Mouse (Mus musculus) hindbrain, embryonic 11.5 days (tissue): ENCODE results near the gene Krtap10-10. TPM values are rescaled to one million over a fixed set of nuclear protein-coding genes. Genes with fewer than 3 reads are reported as not detected.
A peak's percentile ranks its signal among the peaks of the same experiment; 100 is the strongest.
"Not testable (repeated sequence)": the region's sequence is repeated elsewhere in the genome, so short reads cannot be mapped to it uniquely, and the experiment has no call there.

Source experiments
- ATAC-seq: fragments of 200-750 bp; cut with Nextera tagmentation; 2 replicates; pipeline ENCODE4 v1.8.0; 2017; ENCODE audit warnings: mild to moderate bottlenecking, moderate TSS enrichment, moderate library complexity; ENCODE audit not compliant: low FRiP score
- DNase-seq: peaks from one replicate; pipeline ENCODE4 v3.0.0-alpha.2; 2015; ENCODE audit warnings: low spot score
- H3K27ac ChIP-seq: fragments of 300-500 bp; sonication (generic); 2 replicates; pipeline ENCODE4 v1.5.1; 2014; ENCODE audit warnings: mild to moderate bottlenecking, low read depth, low read length
- H3K27me3 ChIP-seq: fragments of 300-500 bp; sonication (generic); 2 replicates; pipeline ENCODE4 v1.6.1; 2014; ENCODE audit warnings: mild to moderate bottlenecking, low read length, moderate library complexity, mixed read lengths; ENCODE audit not compliant: control insufficient read depth, insufficient read depth
- H3K36me3 ChIP-seq: fragments of 300-500 bp; sonication (generic); 2 replicates; pipeline ENCODE4 v1.6.1; 2014; ENCODE audit warnings: mild to moderate bottlenecking, low read length, moderate library complexity, mixed read lengths; ENCODE audit not compliant: control insufficient read depth, insufficient read depth
- H3K4me1 ChIP-seq: fragments of 300-500 bp; sonication (generic); replicated peaks from 2 replicates; pipeline ENCODE4 v1.6.1; 2014; ENCODE audit warnings: low read length, mixed read lengths; ENCODE audit not compliant: control insufficient read depth, insufficient read depth
- H3K4me2 ChIP-seq: fragments of 300-500 bp; sonication (generic); replicated peaks from 2 replicates; pipeline ENCODE4 v1.6.1; 2014; ENCODE audit warnings: mild to moderate bottlenecking, low read depth, low read length
- H3K4me3 ChIP-seq: fragments of 300-500 bp; sonication (generic); 2 replicates; pipeline ENCODE4 v1.5.1; 2014; ENCODE audit warnings: low read depth, low read length
- H3K9ac ChIP-seq: fragments of 300-500 bp; sonication (generic); 2 replicates; pipeline ENCODE4 v1.6.1; 2014; ENCODE audit warnings: low read depth, low read length
- H3K9me3 ChIP-seq: fragments of 300-500 bp; sonication (generic); 2 replicates; pipeline ENCODE4 v1.6.1; 2016; ENCODE audit warnings: low read length; ENCODE audit not compliant: control insufficient read depth
- WGBS: fragments of 180-500 bp; shearing (Covaris S2); extraction: QIAGEN DNeasy Blood & Tissue Kit; methylation state at CpG from one replicate; pipeline ENCODE4 v1.1.7; 2014; 5-methylcytosine and 5-hydroxymethylcytosine counted together
- polyA plus RNA-seq: library from polyadenylated mRNA; unstranded; fragments of >200 nt; fragmentation: Nextera tagmentation; extraction: Ambion mirVana; gene quantifications from 2 replicates; pipeline ENCODE4 v1.2.1, GENCODE M21; 2014

The Krtap10-10 gene
- polyA plus RNA-seq: not detected in 2 replicates

- DNase-seq (no peak), ATAC-seq (no peak)
- H3K9ac ChIP-seq: no peak within 1 kb of the TSS
- H3K9me3 ChIP-seq: no peaks in the 10 kb centered on the region
- H3K4me1 ChIP-seq: no peaks in the 10 kb centered on the region
- no peak within 1 kb of the TSS for H3K4me2 ChIP-seq
- no peak within 1 kb of the TSS for H3K4me3 ChIP-seq
- 69% methylated on average over 9 of the region's 9 CpGs for WGBS
- no peak within 1 kb of the TSS for H3K27ac ChIP-seq
- no peaks in the 10 kb centered on the region for H3K36me3 ChIP-seq
- no peaks in the 10 kb centered on the region for H3K27me3 ChIP-seq
Observed at GRCm38 (mm10) chr10:77835647-77836046, at the start of gene Krtap10-10. TSS of gene Krtap10-10 (plus strand) at chr10:77835947.

GRCm38 (mm10) chr10:77787876-77788275 lies 47.9 kb upstream of the Krtap10-10 start, which contains the start of gene Gm7137:
TSS of gene Gm7137 (minus strand) at chr10:77788200.
- not testable (repeated sequence) for H3K36me3 ChIP-seq, H3K27ac ChIP-seq, H3K9me3 ChIP-seq, H3K27me3 ChIP-seq, H3K4me1 ChIP-seq, ATAC-seq, DNase-seq, H3K4me3 ChIP-seq, H3K4me2 ChIP-seq, H3K9ac ChIP-seq
- no CpG with 5 or more reads among the region's 1 CpGs for WGBS

GRCm38 (mm10) chr10:77788621-77789020 lies 47.1 kb upstream of the Krtap10-10 start:
- no peak overlapping the region for H3K27ac ChIP-seq
- DNase-seq (no peak), ATAC-seq (no peak)
- no peaks in the 10 kb centered on the region for H3K4me1 ChIP-seq
- H3K36me3 ChIP-seq: no peaks in the 10 kb centered on the region
- no peaks in the 10 kb centered on the region for H3K27me3 ChIP-seq
- WGBS: 89% methylated on average over 2 of the region's 2 CpGs
- no peak overlapping the region for H3K9ac ChIP-seq
- H3K4me3 ChIP-seq: no peak overlapping the region
- H3K9me3 ChIP-seq: no peaks in the 10 kb centered on the region
- H3K4me2 ChIP-seq: no peak overlapping the region

- H3K27ac ChIP-seq: no peak within 1 kb of the TSS
- H3K4me1 ChIP-seq: no peaks in the 10 kb centered on the region
- ATAC-seq: no peak
- 59% methylated on average over 2 of the region's 2 CpGs for WGBS
- H3K9ac ChIP-seq: no peak within 1 kb of the TSS
- no peak within 1 kb of the TSS for H3K4me3 ChIP-seq
- DNase-seq: no peak
- H3K4me2 ChIP-seq: no peak within 1 kb of the TSS
- no peaks in the 10 kb centered on the region for H3K27me3 ChIP-seq
- no peaks in the 10 kb centered on the region for H3K9me3 ChIP-seq
- H3K36me3 ChIP-seq: no peaks in the 10 kb centered on the region
Observed at GRCm38 (mm10) chr10:77794976-77795375, 40.8 kb upstream of the Krtap10-10 start, which contains the start of gene Gm9639. TSS of gene Gm9639 (minus strand) at chr10:77795076.

- Histone ChIP-seq H3K36me3 (no peaks in the 10 kb centered on the region), H3K4me1 (no peaks in the 10 kb centered on the region), H3K4me3 (no peak overlapping the region), H3K9me3 (no peaks in the 10 kb centered on the region), H3K27me3 (no peaks in the 10 kb centered on the region), H3K27ac (0 out of 2 replicates have a peak overlapping the region, but pooled peaks have one; percentile 0), H3K4me2 (no peak overlapping the region), H3K9ac (no peak overlapping the region)
- no peak for DNase-seq
- 14% methylated on average over 3 of the region's 3 CpGs for WGBS
- ATAC-seq: no peak
Observed at GRCm38 (mm10) chr10:77797677-77798076, 38.1 kb upstream of the Krtap10-10 start.

- not testable (repeated sequence) for H3K9me3 ChIP-seq, H3K9ac ChIP-seq, H3K4me3 ChIP-seq, H3K36me3 ChIP-seq, H3K27me3 ChIP-seq, H3K4me1 ChIP-seq, H3K4me2 ChIP-seq, DNase-seq
- ATAC-seq: peak; percentile 17; the same call in 1 of the 2 replicates
- H3K27ac ChIP-seq: 0 out of 2 replicates have a peak overlapping the region, but pooled peaks have one; percentile 9
- 39% methylated on average over 2 of the region's 3 CpGs for WGBS
Observed at GRCm38 (mm10) chr10:77798164-77798920, 37.4 kb upstream of the Krtap10-10 start.

- ATAC-seq: no peak
- Histone ChIP-seq H3K27me3 (no peaks in the 10 kb centered on the region), H3K27ac (0 out of 2 replicates have a peak within 1 kb of the TSS, but pooled peaks have one; percentile 9), H3K36me3 (no peaks in the 10 kb centered on the region), H3K4me1 (no peaks in the 10 kb centered on the region), H3K9me3 (no peaks in the 10 kb centered on the region), H3K4me2 (no peak within 1 kb of the TSS), H3K4me3 (no peak within 1 kb of the TSS), H3K9ac (no peak within 1 kb of the TSS)
- no peak for DNase-seq
- WGBS: 56% methylated on average over 8 of the region's 8 CpGs
Observed at GRCm38 (mm10) chr10:77798921-77799508, 36.7 kb upstream of the Krtap10-10 start, which contains the start of gene Gm19668. TSS of gene Gm19668 (minus strand) at chr10:77799133.

- Histone ChIP-seq H3K9ac (no peak overlapping the region), H3K27ac (no peak overlapping the region), H3K27me3 (no peaks in the 10 kb centered on the region), H3K9me3 (no peaks in the 10 kb centered on the region), H3K36me3 (no peaks in the 10 kb centered on the region), H3K4me2 (no peak overlapping the region), H3K4me1 (no peaks in the 10 kb centered on the region), H3K4me3 (no peak overlapping the region)
- DNase-seq (no peak), ATAC-seq (no peak)
- WGBS: 89% methylated on average over 3 of the region's 3 CpGs
Observed at GRCm38 (mm10) chr10:77804095-77804494, 31.7 kb upstream of the Krtap10-10 start.
